Mouse (Mus musculus) cortical plate, adult 2 months (tissue): ENCODE data around the gene Atp6v1d. TPM values are rescaled to one million over a fixed set of nuclear protein-coding genes. Genes with fewer than 3 reads are reported as not detected.

Experiments
- H3K27ac ChIP-seq: fragments of 200-500 bp; 2 replicates; pipeline ENCODE4 v1.5.1; 2012; ENCODE audit warnings: low read length, control low read depth, inconsistent platforms; ENCODE audit not compliant: insufficient read depth
- H3K4me1 ChIP-seq: fragments of 200-500 bp; 2 replicates; pipeline ENCODE4 v1.6.1; 2011; ENCODE audit warnings: low read length; ENCODE audit not compliant: control insufficient read depth, insufficient read depth
- H3K4me3 ChIP-seq: fragments of 200-500 bp; 2 replicates; pipeline ENCODE4 v1.5.1; 2011; ENCODE audit warnings: mild to moderate bottlenecking, low read length, control low read depth; ENCODE audit not compliant: insufficient read depth
- CTCF ChIP-seq: fragments of 200-500 bp; IDR thresholded peaks from 2 replicates; pipeline ENCODE4 v1.5.1; 2011; ENCODE audit warnings: mild to moderate bottlenecking, control low read depth, low read length; ENCODE audit not compliant: insufficient read depth; ENCODE audit errors: extremely low read depth
- POLR2A ChIP-seq: fragments of 200-500 bp; IDR thresholded peaks from 2 replicates; pipeline ENCODE4 v1.6.1; 2011; ENCODE audit warnings: mild to moderate bottlenecking, low read length, control low read depth; ENCODE audit not compliant: insufficient read depth; ENCODE audit errors: extremely low read depth
- polyA plus RNA-seq: library from polyadenylated mRNA; depleted of rRNA; stranded (reverse); fragments of >200 nt; gene quantifications from 2 replicates; pipeline ENCODE4 v1.2.3, GENCODE M21; 2012; rRNA removed

Gene Atp6v1d
- 243 and 244 TPM in 2 replicates for polyA plus RNA-seq

- TF ChIP-seq POLR2A = peak; percentile 85
- peak; percentile 71 for TF ChIP-seq CTCF
- H3K4me3 ChIP-seq = peak within 1 kb of the TSS; percentile 88
- peaks cover 7% of the 10 kb centered on the region for H3K4me1 ChIP-seq
- peak within 1 kb of the TSS; percentile 53; the same call in 1 of the 2 replicates for H3K27ac ChIP-seq
These were observed at the start of gene Atp6v1d, which contains the start of gene Eif2s1 for GRCm38 (mm10) chr12:78861496-78862253. Atp6v1d (minus strand) TSS chr12:78861638. Eif2s1 (plus strand) TSS chr12:78861819.

GRCm38 (mm10) chr12:78910684-78911461 lies 49.4 kb upstream of the Atp6v1d start:
- 0 out of 2 replicates have a peak, but pooled peaks cover 2% of the 10 kb centered on the region for H3K4me1 ChIP-seq
- H3K4me3 ChIP-seq = no peak overlapping the region
- TF ChIP-seq POLR2A (no peak), CTCF (no peak)
- H3K27ac ChIP-seq = no peak overlapping the region

GRCm38 (mm10) chr12:78908081-78908605 lies 46.7 kb upstream of the Atp6v1d start:
- 0 out of 2 replicates have a peak, but pooled peaks cover 2% of the 10 kb centered on the region for H3K4me1 ChIP-seq
- no peak overlapping the region for H3K4me3 ChIP-seq
- H3K27ac ChIP-seq = no peak overlapping the region
- TF ChIP-seq CTCF (no peak), POLR2A (no peak)

GRCm38 (mm10) chr12:78906707-78907162 lies 45.3 kb upstream of the Atp6v1d start, which contains the start of gene Plek2:
Plek2 (minus strand) TSS chr12:78906964.
- TF ChIP-seq CTCF (no peak), POLR2A (no peak)
- Histone ChIP-seq H3K4me1 (no peaks in the 10 kb centered on the region), H3K4me3 (no peak within 1 kb of the TSS; the same call in 1 of the 2 replicates)

GRCm38 (mm10) chr12:78904499-78904898 lies 43.1 kb upstream of the Atp6v1d start:
- TF ChIP-seq CTCF (no peak), POLR2A (no peak)
- H3K4me1 ChIP-seq = no peaks in the 10 kb centered on the region
- H3K4me3 ChIP-seq = no peak overlapping the region
- no peak overlapping the region for H3K27ac ChIP-seq

More at GRCm38 (mm10) chr12:78906707-78907162, 45.3 kb upstream of the Atp6v1d start, which contains the start of gene Plek2:
- H3K27ac ChIP-seq = no peak within 1 kb of the TSS

GRCm38 (mm10) chr12:78903313-78903712 lies 41.9 kb upstream of the Atp6v1d start:
- Histone ChIP-seq H3K27ac (no peak overlapping the region), H3K4me3 (no peak overlapping the region), H3K4me1 (no peaks in the 10 kb centered on the region)
- no peak for TF ChIP-seq CTCF
- no peak for TF ChIP-seq POLR2A

GRCm38 (mm10) chr12:78901467-78901866 lies 40.0 kb upstream of the Atp6v1d start:
- Histone ChIP-seq H3K4me3 (no peak overlapping the region), H3K4me1 (no peaks in the 10 kb centered on the region), H3K27ac (no peak overlapping the region)
- TF ChIP-seq POLR2A = no peak
- TF ChIP-seq CTCF = no peak

- H3K4me3 ChIP-seq = no peak overlapping the region
- TF ChIP-seq POLR2A = no peak
- TF ChIP-seq CTCF = no peak
- no peaks in the 10 kb centered on the region for H3K4me1 ChIP-seq
- no peak overlapping the region for H3K27ac ChIP-seq
These were observed 36.4 kb upstream of the Atp6v1d start for GRCm38 (mm10) chr12:78897861-78898260.

- TF ChIP-seq POLR2A (no peak), CTCF (no peak)
- Histone ChIP-seq H3K4me1 (no peaks in the 10 kb centered on the region), H3K4me3 (no peak overlapping the region), H3K27ac (no peak overlapping the region)
These were observed 29.7 kb upstream of the Atp6v1d start for GRCm38 (mm10) chr12:78891149-78891548.
